Mouse (Mus musculus) forebrain, embryonic 14.5 days (tissue): ENCODE measurements around the gene Prss30. TPM values are rescaled to one million over a fixed set of nuclear protein-coding genes. Genes with fewer than 3 reads are reported as not detected.

Experiments used
- ATAC-seq: fragments of 200-750 bp; cut with Nextera tagmentation; 2 replicates; pipeline ENCODE4 v1.8.0; 2017; ENCODE audit warnings: mild to moderate bottlenecking, moderate library complexity
- DNase-seq: peaks from one replicate; pipeline ENCODE4 v3.0.0-alpha.2; 2015; ENCODE audit warnings: low spot score
- H3K27ac ChIP-seq: fragments of 300-500 bp; sonication (generic); 2 replicates; pipeline ENCODE4 v1.5.1; 2014; ENCODE audit warnings: low read depth, mild to moderate bottlenecking, control low read depth, low read length, moderate library complexity
- H3K27me3 ChIP-seq: fragments of 300-500 bp; sonication (generic); replicated peaks from 2 replicates; pipeline ENCODE4 v1.6.1; 2014; ENCODE audit warnings: low read length, control low read depth, mixed read lengths; ENCODE audit not compliant: control insufficient read depth, insufficient read depth
- H3K36me3 ChIP-seq: fragments of 300-500 bp; sonication (generic); 2 replicates; pipeline ENCODE4 v1.6.1; 2014; ENCODE audit warnings: low read length, control low read depth; ENCODE audit not compliant: control insufficient read depth, insufficient read depth
- H3K4me1 ChIP-seq: fragments of 300-500 bp; sonication (generic); 2 replicates; pipeline ENCODE4 v1.6.1; 2014; ENCODE audit warnings: antibody characterized with exemption, low read length, control low read depth; ENCODE audit not compliant: control insufficient read depth, insufficient read depth
- H3K4me2 ChIP-seq: fragments of 300-500 bp; sonication (generic); 2 replicates; pipeline ENCODE4 v1.6.1; 2014; ENCODE audit warnings: mild to moderate bottlenecking, control low read depth, low read length
- H3K4me3 ChIP-seq: fragments of 300-500 bp; sonication (generic); 2 replicates; pipeline ENCODE4 v1.5.1; 2014; ENCODE audit warnings: low read depth, low read length, control low read depth
- H3K9ac ChIP-seq: fragments of 300-500 bp; sonication (generic); 2 replicates; pipeline ENCODE4 v1.6.1; 2014; ENCODE audit warnings: mild to moderate bottlenecking, low read length, control low read depth, moderate library complexity
- H3K9me3 ChIP-seq: fragments of 300-500 bp; sonication (generic); replicated peaks from 2 replicates; pipeline ENCODE4 v1.6.1; 2016; ENCODE audit warnings: low read length, control low read depth, mixed read lengths; ENCODE audit not compliant: control insufficient read depth
- WGBS: fragments of 180-500 bp; shearing (Covaris S2); extraction: QIAGEN DNeasy Blood & Tissue Kit; methylation state at CpG from one replicate; pipeline ENCODE4 v1.1.7; 2014; 5-methylcytosine and 5-hydroxymethylcytosine counted together
- polyA plus RNA-seq: library from polyadenylated mRNA; unstranded; fragments of >200 nt; fragmentation: Nextera tagmentation; extraction: Ambion mirVana; gene quantifications from 2 replicates; pipeline ENCODE4 v1.2.1, GENCODE M21; 2014

The Prss30 gene
- not detected in 2 replicates for polyA plus RNA-seq

GRCm38 (mm10) chr17:23980297-23980909, at the start of gene Prss30:
Gene Prss30, minus strand, starts transcription at chr17:23980566.
- ATAC-seq (no peak), DNase-seq (no peak)
- Histone ChIP-seq H3K4me3 (no peak within 1 kb of the TSS), H3K36me3 (no peaks in the 10 kb centered on the region), H3K27ac (no peak within 1 kb of the TSS), H3K4me1 (no peaks in the 10 kb centered on the region), H3K9me3 (no peaks in the 10 kb centered on the region), H3K9ac (no peak within 1 kb of the TSS), H3K27me3 (no peaks in the 10 kb centered on the region), H3K4me2 (no peak within 1 kb of the TSS)
- WGBS: 87% methylated on average over 10 of the region's 10 CpGs

GRCm38 (mm10) chr17:24029477-24029876, 49.1 kb upstream of the Prss30 start:
- Histone ChIP-seq H3K4me2 (no peak overlapping the region), H3K36me3 (no peaks in the 10 kb centered on the region), H3K4me1 (no peaks in the 10 kb centered on the region), H3K9me3 (no peaks in the 10 kb centered on the region), H3K9ac (no peak overlapping the region), H3K27me3 (no peaks in the 10 kb centered on the region), H3K27ac (no peak overlapping the region), H3K4me3 (no peak overlapping the region)
- DNase-seq (no peak), ATAC-seq (no peak)
- 87% methylated on average over 7 of the region's 7 CpGs for WGBS

GRCm38 (mm10) chr17:24021375-24022199, 41.2 kb upstream of the Prss30 start:
- Histone ChIP-seq H3K36me3 (no peaks in the 10 kb centered on the region), H3K9me3 (no peaks in the 10 kb centered on the region), H3K4me1 (no peaks in the 10 kb centered on the region), H3K4me3 (no peak overlapping the region), H3K9ac (no peak overlapping the region), H3K27ac (no peak overlapping the region), H3K4me2 (no peak overlapping the region), H3K27me3 (no peaks in the 10 kb centered on the region)
- 79% methylated on average over 5 of the region's 5 CpGs for WGBS
- ATAC-seq (no peak), DNase-seq (no peak)

GRCm38 (mm10) chr17:24020696-24021095, 40.3 kb upstream of the Prss30 start:
- Histone ChIP-seq H3K36me3 (no peaks in the 10 kb centered on the region), H3K4me2 (no peak overlapping the region), H3K4me1 (no peaks in the 10 kb centered on the region), H3K9me3 (no peaks in the 10 kb centered on the region), H3K27ac (no peak overlapping the region), H3K9ac (no peak overlapping the region), H3K27me3 (no peaks in the 10 kb centered on the region), H3K4me3 (no peak overlapping the region)
- ATAC-seq (no peak), DNase-seq (no peak)
- 87% methylated on average over 6 of the region's 6 CpGs for WGBS

- Histone ChIP-seq H3K4me2 (no peak overlapping the region), H3K9ac (no peak overlapping the region), H3K27ac (no peak overlapping the region), H3K36me3 (no peaks in the 10 kb centered on the region), H3K4me3 (no peak overlapping the region), H3K4me1 (no peaks in the 10 kb centered on the region), H3K27me3 (no peaks in the 10 kb centered on the region), H3K9me3 (no peaks in the 10 kb centered on the region)
- DNase-seq: no peak
- no peak for ATAC-seq
- 28% methylated on average over 14 of the region's 14 CpGs for WGBS
These were observed 35.4 kb upstream of the Prss30 start for GRCm38 (mm10) chr17:24015727-24016126.

- ATAC-seq (no peak), DNase-seq (no peak)
- Histone ChIP-seq H3K4me2 (no peak overlapping the region), H3K4me3 (no peak overlapping the region), H3K9ac (no peak overlapping the region), H3K36me3 (no peaks in the 10 kb centered on the region), H3K27ac (no peak overlapping the region), H3K4me1 (no peaks in the 10 kb centered on the region), H3K9me3 (no peaks in the 10 kb centered on the region), H3K27me3 (no peaks in the 10 kb centered on the region)
- WGBS: 91% methylated on average over 5 of the region's 5 CpGs
These were observed 34.1 kb upstream of the Prss30 start for GRCm38 (mm10) chr17:24014433-24014965.

- no peak overlapping the region for H3K9ac ChIP-seq
- no peak overlapping the region for H3K4me3 ChIP-seq
- ATAC-seq (no peak), DNase-seq (no peak)
- H3K36me3 ChIP-seq: no peaks in the 10 kb centered on the region
- H3K27me3 ChIP-seq: no peaks in the 10 kb centered on the region
- H3K27ac ChIP-seq: no peak overlapping the region
- H3K4me2 ChIP-seq: no peak overlapping the region
- 74% methylated on average over 2 of the region's 2 CpGs for WGBS
- H3K4me1 ChIP-seq: no peaks in the 10 kb centered on the region
- no peaks in the 10 kb centered on the region for H3K9me3 ChIP-seq
These were observed 32.6 kb upstream of the Prss30 start for GRCm38 (mm10) chr17:24012921-24013320.

GRCm38 (mm10) chr17:24009617-24010016, 29.3 kb upstream of the Prss30 start:
- H3K9ac ChIP-seq: no peak overlapping the region

GRCm38 (mm10) chr17:24008105-24008504, 27.7 kb upstream of the Prss30 start:
- Histone ChIP-seq H3K36me3 (no peaks in the 10 kb centered on the region), H3K4me2 (no peak overlapping the region), H3K4me3 (no peak overlapping the region), H3K4me1 (no peaks in the 10 kb centered on the region), H3K9me3 (no peaks in the 10 kb centered on the region), H3K9ac (no peak overlapping the region), H3K27ac (no peak overlapping the region), H3K27me3 (no peaks in the 10 kb centered on the region)
- ATAC-seq (no peak), DNase-seq (no peak)
- 76% methylated on average over 4 of the region's 4 CpGs for WGBS

More at GRCm38 (mm10) chr17:24009617-24010016, 29.3 kb upstream of the Prss30 start:
- Histone ChIP-seq H3K36me3 (no peaks in the 10 kb centered on the region), H3K4me1 (no peaks in the 10 kb centered on the region), H3K4me2 (no peak overlapping the region), H3K4me3 (no peak overlapping the region), H3K9me3 (no peaks in the 10 kb centered on the region), H3K27me3 (no peaks in the 10 kb centered on the region), H3K27ac (no peak overlapping the region)
- no peak for ATAC-seq
- no peak for DNase-seq
- WGBS: 53% methylated on average over 5 of the region's 5 CpGs
